Mouse (Mus musculus) cerebellum, adult 2 months (tissue): Measurements from ENCODE around the gene Camsap2. TPM values are rescaled to one million over a fixed set of nuclear protein-coding genes. Genes with fewer than 3 reads are reported as not detected.

Experiments
- DNase-seq, 2 experiments: peaks; one replicate each; pipeline ENCODE4 v3.0.0; 2021
- H3K27ac ChIP-seq: fragments of 200-500 bp; 2 replicates; pipeline ENCODE4 v1.5.1; 2012; ENCODE audit warnings: low read length, control low read depth, inconsistent platforms; ENCODE audit not compliant: insufficient read depth
- H3K27me3 ChIP-seq: fragments of 200-500 bp; 2 replicates; pipeline ENCODE4 v1.6.1; 2012; ENCODE audit warnings: inconsistent platforms, mild to moderate bottlenecking, low read length, moderate library complexity; ENCODE audit not compliant: control insufficient read depth, insufficient read depth
- H3K4me1 ChIP-seq: fragments of 200-500 bp; 2 replicates; pipeline ENCODE4 v1.6.1; 2011; ENCODE audit warnings: low read length; ENCODE audit not compliant: control insufficient read depth, insufficient read depth
- H3K4me3 ChIP-seq: fragments of 200-500 bp; replicated peaks from 2 replicates; pipeline ENCODE3; 2011; ENCODE audit warnings: mild to moderate bottlenecking, low read depth, low read length, control low read depth; ENCODE audit not compliant: insufficient read depth
- CTCF ChIP-seq: fragments of 200-500 bp; IDR thresholded peaks from 2 replicates; pipeline ENCODE4 v1.5.1; 2011; ENCODE audit warnings: low read depth, mild to moderate bottlenecking, control low read depth, low read length, moderate library complexity, borderline replicate concordance; ENCODE audit not compliant: insufficient read depth
- POLR2A ChIP-seq: fragments of 200-500 bp; IDR thresholded peaks from 2 replicates; pipeline ENCODE4 v1.6.1; 2011; ENCODE audit warnings: low read length, control low read depth, borderline replicate concordance; ENCODE audit not compliant: insufficient read depth
- WGBS: fragments of 180-500 bp; shearing (Covaris S2); methylation state at CpG from one replicate; pipeline ENCODE4 v1.1.7; 2018; 5-methylcytosine and 5-hydroxymethylcytosine counted together
- polyA plus RNA-seq: library from polyadenylated mRNA; depleted of rRNA; stranded (reverse); fragments of >200 nt; gene quantifications from 2 replicates; pipeline ENCODE4 v1.2.3, GENCODE M21; 2012

Camsap2 gene
- polyA plus RNA-seq, 1 experiment, result 51.1 TPM

- H3K4me1 ChIP-seq, result no peaks in the 10 kb centered on the region
- no peak overlapping the region for H3K27ac ChIP-seq
- no peak for DNase-seq
- 51% methylated on average over 6 of the region's 6 CpGs for WGBS
- no peaks in the 10 kb centered on the region; the same call in 1 of the 2 replicates for H3K27me3 ChIP-seq
- TF ChIP-seq CTCF, result no peak
- TF ChIP-seq POLR2A, result no peak
- no peak overlapping the region for H3K4me3 ChIP-seq
Observed at GRCm38 (mm10) chr1:136255174-136255573, 90.7 kb downstream of the Camsap2 start.

- Histone ChIP-seq H3K4me3 (no peak overlapping the region), H3K4me1 (no peaks in the 10 kb centered on the region), H3K27me3 (no peaks in the 10 kb centered on the region; the same call in 1 of the 2 replicates), H3K27ac (no peak overlapping the region)
- TF ChIP-seq CTCF, result no peak
- no peak for TF ChIP-seq POLR2A
- DNase-seq, result no peak
- 89% methylated on average over 10 of the region's 10 CpGs for WGBS
Observed at GRCm38 (mm10) chr1:136254503-136255065, 91.3 kb downstream of the Camsap2 start.

DNA sequence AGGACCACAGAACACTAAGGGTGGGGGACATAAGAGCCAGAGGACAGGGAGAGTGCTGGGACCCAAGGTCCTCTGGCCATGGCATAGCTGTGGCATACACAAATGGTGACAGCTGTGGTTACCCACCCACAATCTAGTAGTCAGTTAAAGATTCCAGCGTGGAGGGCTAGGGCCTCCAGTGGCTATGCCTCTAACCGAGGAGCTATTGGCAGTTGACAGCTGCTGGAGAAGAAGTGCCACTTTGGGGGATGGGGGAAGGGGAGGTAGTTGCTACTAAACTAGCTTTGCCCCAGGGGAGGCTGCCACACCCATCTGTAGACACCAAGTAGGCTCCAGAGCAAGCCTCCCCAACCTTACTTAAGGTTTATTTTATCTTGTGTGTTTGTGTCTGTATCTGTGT, 92.4 kb downstream of the Camsap2 start:
- WGBS, result 19% methylated on average over 2 of the region's 2 CpGs
- Histone ChIP-seq H3K4me3 (no peak overlapping the region), H3K27ac (no peak overlapping the region), H3K4me1 (no peaks in the 10 kb centered on the region), H3K27me3 (no peaks in the 10 kb centered on the region; the same call in 1 of the 2 replicates)
- TF ChIP-seq POLR2A (no peak), CTCF (no peak)
- DNase-seq, result no peak

DNA sequence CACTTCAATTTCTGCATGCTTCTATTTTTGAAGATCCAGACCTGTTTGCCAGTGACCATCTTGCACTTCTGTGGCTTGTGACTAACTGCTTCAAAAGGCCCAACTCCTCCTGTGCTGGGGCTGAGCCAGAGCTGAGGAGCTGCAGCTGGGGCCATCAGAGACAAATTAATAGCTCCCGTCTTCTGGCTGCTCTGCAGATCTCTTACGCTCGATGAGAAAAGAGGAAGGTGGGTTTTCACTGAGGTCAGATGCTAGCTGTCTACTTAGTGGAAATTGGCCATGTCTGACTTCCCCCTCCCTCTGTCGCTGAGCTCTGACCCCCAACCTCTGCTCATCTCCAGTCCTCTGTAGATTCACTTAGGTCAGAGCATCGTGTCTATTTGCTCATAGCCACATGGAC, 96.2 kb downstream of the Camsap2 start:
- no peaks in the 10 kb centered on the region for H3K4me1 ChIP-seq
- WGBS, result 16% methylated on average over 5 of the region's 5 CpGs
- TF ChIP-seq CTCF, result no peak
- no peak for TF ChIP-seq POLR2A
- no peak overlapping the region for H3K27ac ChIP-seq
- H3K27me3 ChIP-seq, result no peaks in the 10 kb centered on the region; the same call in 1 of the 2 replicates
- no peak for DNase-seq
- H3K4me3 ChIP-seq, result no peak overlapping the region

DNA sequence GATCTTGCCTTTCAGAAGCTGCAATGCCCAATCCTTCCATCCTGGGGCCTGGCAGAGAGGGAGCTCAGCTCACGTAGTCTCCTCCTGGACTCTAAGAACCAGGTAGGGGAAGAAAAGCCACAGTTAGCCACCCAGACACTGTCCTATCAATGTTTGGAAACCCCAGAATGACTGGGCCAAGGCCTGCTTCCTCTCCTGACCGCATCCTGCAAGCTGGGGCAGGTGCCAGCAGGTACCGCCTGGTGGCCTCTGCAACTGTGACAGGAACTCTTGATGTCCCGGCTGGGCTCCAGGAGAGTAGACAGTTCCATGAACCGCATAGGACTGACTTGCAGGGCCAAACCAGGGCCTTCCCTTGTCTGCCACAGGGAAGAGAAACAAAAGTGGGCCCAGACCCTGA, 98.5 kb downstream of the Camsap2 start:
- no peak for DNase-seq
- 86% methylated on average over 5 of the region's 5 CpGs for WGBS

GRCm38 (mm10) chr1:136244469-136244868, 101.4 kb downstream of the Camsap2 start:
- no peak for DNase-seq
- Histone ChIP-seq H3K4me3 (no peak overlapping the region), H3K27me3 (no peaks in the 10 kb centered on the region), H3K27ac (no peak overlapping the region), H3K4me1 (no peaks in the 10 kb centered on the region)
- TF ChIP-seq POLR2A (no peak), CTCF (no peak)
- 86% methylated on average over 5 of the region's 5 CpGs for WGBS

More for the DNA sequence above, 98.5 kb downstream of the Camsap2 start:
- no peak overlapping the region for H3K27ac ChIP-seq
- TF ChIP-seq CTCF (no peak), POLR2A (no peak)
- no peak overlapping the region for H3K4me3 ChIP-seq
- H3K4me1 ChIP-seq, result no peaks in the 10 kb centered on the region
- no peaks in the 10 kb centered on the region; the same call in 1 of the 2 replicates for H3K27me3 ChIP-seq

GRCm38 (mm10) chr1:136241801-136242200, 104.1 kb downstream of the Camsap2 start:
- WGBS, result 90% methylated on average over 7 of the region's 7 CpGs
- DNase-seq, result no peak
- no peak overlapping the region for H3K4me3 ChIP-seq
- no peaks in the 10 kb centered on the region for H3K27me3 ChIP-seq
- H3K27ac ChIP-seq, result no peak overlapping the region
- H3K4me1 ChIP-seq, result no peaks in the 10 kb centered on the region
- TF ChIP-seq CTCF, result no peak
- no peak for TF ChIP-seq POLR2A

DNA sequence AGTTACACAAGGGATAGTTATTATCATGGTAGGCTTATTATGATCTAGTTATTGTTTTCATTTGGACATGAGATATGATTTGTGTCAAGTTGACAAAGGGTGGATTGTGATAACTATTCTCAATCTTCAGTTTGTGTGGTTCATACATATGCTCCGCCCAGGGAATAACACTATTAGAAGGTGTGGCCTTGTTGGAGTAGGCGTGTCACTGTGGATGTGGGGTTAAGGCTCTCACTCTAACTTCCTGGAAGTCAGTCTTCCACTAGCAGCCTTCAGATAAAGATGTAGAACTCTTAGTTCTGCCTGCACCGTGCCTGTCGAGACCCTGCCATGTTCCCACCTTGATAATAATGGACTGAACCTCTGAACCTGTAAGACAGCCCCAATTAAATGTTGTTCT, 107.4 kb downstream of the Camsap2 start:
- no peak for DNase-seq
- Histone ChIP-seq H3K27ac (no peak overlapping the region), H3K4me3 (no peak overlapping the region), H3K4me1 (no peaks in the 10 kb centered on the region), H3K27me3 (no peaks in the 10 kb centered on the region; the same call in 1 of the 2 replicates)
- TF ChIP-seq POLR2A (no peak), CTCF (no peak)
- 88% methylated on average over 4 of the region's 4 CpGs for WGBS
